Mouse (Mus musculus) liver, postnatal 0 days (tissue): ENCODE measurements at regions not wholly inside any gene's neighbourhood (a gene's known extent, or its start where the extent isn't known, plus 50 kb on each side); places are given as distances from the start of the nearest gene placed in this dataset.

Experiments used
- ATAC-seq: fragments of 200-750 bp; cut with Nextera tagmentation; 2 replicates; pipeline ENCODE4 v1.8.0; 2017; ENCODE audit warnings: mild to moderate bottlenecking, moderate library complexity
- DNase-seq: peaks from one replicate; pipeline ENCODE4 v3.0.0-alpha.2; 2016
- H3K27ac ChIP-seq: fragments of 300-500 bp; sonication (generic); 2 replicates; pipeline ENCODE4 v1.5.1; 2014; ENCODE audit warnings: antibody characterized with exemption, moderate library complexity, mild to moderate bottlenecking, low read depth
- H3K27me3 ChIP-seq: fragments of 300-500 bp; sonication (generic); 2 replicates; pipeline ENCODE4 v1.6.1; 2014; ENCODE audit warnings: low read length, control low read depth, mixed read lengths; ENCODE audit not compliant: insufficient read depth
- H3K36me3 ChIP-seq: fragments of 300-500 bp; sonication (generic); replicated peaks from 2 replicates; pipeline ENCODE4 v1.6.1; 2014; ENCODE audit warnings: mild to moderate bottlenecking, control low read depth, low read length, moderate library complexity, mixed read lengths; ENCODE audit not compliant: insufficient read depth
- H3K4me1 ChIP-seq: fragments of 300-500 bp; sonication (generic); 2 replicates; pipeline ENCODE4 v1.6.1; 2014; ENCODE audit warnings: antibody characterized with exemption, mild to moderate bottlenecking, control low read depth; ENCODE audit not compliant: insufficient read depth
- H3K4me2 ChIP-seq: fragments of 300-500 bp; sonication (generic); 2 replicates; pipeline ENCODE4 v1.6.1; 2014; ENCODE audit warnings: low read depth, mild to moderate bottlenecking, low read length, moderate library complexity, mixed read lengths
- H3K4me3 ChIP-seq: fragments of 300-500 bp; sonication (generic); 2 replicates; pipeline ENCODE4 v1.5.1; 2014; ENCODE audit warnings: low read depth, low read length
- H3K9ac ChIP-seq: fragments of 300-500 bp; sonication (generic); replicated peaks from 2 replicates; pipeline ENCODE4 v1.6.1; 2014; ENCODE audit warnings: mild to moderate bottlenecking, moderate library complexity
- H3K9me3 ChIP-seq: fragments of 300-500 bp; sonication (generic); 2 replicates; pipeline ENCODE4 v1.6.1; 2016; ENCODE audit warnings: mild to moderate bottlenecking, control low read depth, low read length, mixed read lengths
- CTCF ChIP-seq: sonication (generic); IDR thresholded peaks from 2 replicates; pipeline ENCODE4 v1.5.1; 2016; ENCODE audit warnings: antibody characterized with exemption, low read depth
- EP300 ChIP-seq: IDR thresholded peaks from 2 replicates; pipeline ENCODE4 v1.6.1; 2016; ENCODE audit warnings: antibody characterized with exemption, low read depth, mild to moderate bottlenecking
- WGBS: fragments of 180-500 bp; shearing (Covaris S2); extraction: QIAGEN DNeasy Blood & Tissue Kit; methylation state at CpG from one replicate; pipeline ENCODE4 v1.1.7; 2014; ENCODE audit not compliant: insufficient replicate concordance; 5-methylcytosine and 5-hydroxymethylcytosine counted together

GRCm38 (mm10) chr11:8293322-8294014, 370.9 kb downstream of the Tns3 start:
- no peak overlapping the region for H3K4me2 ChIP-seq
- H3K9me3 ChIP-seq: no peaks in the 10 kb centered on the region
- no peak overlapping the region for H3K9ac ChIP-seq
- H3K4me3 ChIP-seq: no peak overlapping the region
- 60% methylated on average over 6 of the region's 6 CpGs for WGBS
- H3K4me1 ChIP-seq: no peaks in the 10 kb centered on the region
- DNase-seq: no peak
- H3K27ac ChIP-seq: no peak overlapping the region
- TF ChIP-seq CTCF (no peak), EP300 (no peak)
- H3K36me3 ChIP-seq: no peaks in the 10 kb centered on the region
- no peak for ATAC-seq
- no peaks in the 10 kb centered on the region for H3K27me3 ChIP-seq

GRCm38 (mm10) chr11:8285271-8285670, 379.1 kb downstream of the Tns3 start:
- no peak overlapping the region for H3K4me2 ChIP-seq
- H3K36me3 ChIP-seq: no peaks in the 10 kb centered on the region
- H3K9ac ChIP-seq: no peak overlapping the region
- WGBS: 92% methylated on average over 1 of the region's 1 CpGs
- ATAC-seq (no peak), DNase-seq (no peak)
- no peak overlapping the region for H3K27ac ChIP-seq
- TF ChIP-seq EP300 (no peak), CTCF (no peak)
- no peaks in the 10 kb centered on the region for H3K4me1 ChIP-seq
- H3K27me3 ChIP-seq: no peaks in the 10 kb centered on the region
- no peaks in the 10 kb centered on the region for H3K9me3 ChIP-seq
- no peak overlapping the region for H3K4me3 ChIP-seq

- ATAC-seq: no peak
- TF ChIP-seq CTCF: no peak
- no peak for TF ChIP-seq EP300
- 62% methylated on average over 4 of the region's 4 CpGs for WGBS
- no peak overlapping the region for H3K4me2 ChIP-seq
- no peak overlapping the region for H3K9ac ChIP-seq
- no peak overlapping the region for H3K27ac ChIP-seq
- H3K27me3 ChIP-seq: no peaks in the 10 kb centered on the region
- no peaks in the 10 kb centered on the region for H3K4me1 ChIP-seq
- no peaks in the 10 kb centered on the region for H3K36me3 ChIP-seq
- no peaks in the 10 kb centered on the region for H3K9me3 ChIP-seq
- no peak overlapping the region for H3K4me3 ChIP-seq
- DNase-seq: no peak
Measured at GRCm38 (mm10) chr11:8275203-8275602, 389.1 kb downstream of the Tns3 start.

- Histone ChIP-seq H3K4me3 (no peak overlapping the region), H3K27ac (no peak overlapping the region), H3K36me3 (no peaks in the 10 kb centered on the region), H3K9me3 (no peaks in the 10 kb centered on the region), H3K4me2 (no peak overlapping the region), H3K27me3 (no peaks in the 10 kb centered on the region), H3K9ac (no peak overlapping the region), H3K4me1 (no peaks in the 10 kb centered on the region)
- WGBS: 36% methylated on average over 2 of the region's 2 CpGs
- ATAC-seq (no peak), DNase-seq (no peak)
- TF ChIP-seq EP300 (no peak), CTCF (no peak)
Measured at GRCm38 (mm10) chr11:8269171-8269570, 395.2 kb downstream of the Tns3 start.

GRCm38 (mm10) chr11:8254036-8254435, 410.3 kb downstream of the Tns3 start:
- no peak for TF ChIP-seq CTCF
- no peak for TF ChIP-seq EP300
- no peak for DNase-seq

GRCm38 (mm10) chr11:8251360-8251759, 413.0 kb downstream of the Tns3 start:
- TF ChIP-seq CTCF: no peak
- TF ChIP-seq EP300: no peak
- no peak overlapping the region for H3K4me3 ChIP-seq
- H3K4me2 ChIP-seq: no peak overlapping the region
- no peak for DNase-seq
- no peak overlapping the region for H3K27ac ChIP-seq
- H3K4me1 ChIP-seq: no peaks in the 10 kb centered on the region
- H3K9me3 ChIP-seq: no peaks in the 10 kb centered on the region
- WGBS: 72% methylated on average over 2 of the region's 2 CpGs
- no peak overlapping the region for H3K9ac ChIP-seq
- no peaks in the 10 kb centered on the region for H3K27me3 ChIP-seq
- H3K36me3 ChIP-seq: no peaks in the 10 kb centered on the region
- ATAC-seq: no peak

More at GRCm38 (mm10) chr11:8254036-8254435, 410.3 kb downstream of the Tns3 start:
- no peaks in the 10 kb centered on the region for H3K36me3 ChIP-seq
- no peak overlapping the region for H3K4me3 ChIP-seq
- no peak overlapping the region for H3K27ac ChIP-seq
- no peaks in the 10 kb centered on the region for H3K27me3 ChIP-seq
- no peak for ATAC-seq
- H3K9me3 ChIP-seq: no peaks in the 10 kb centered on the region
- H3K4me2 ChIP-seq: no peak overlapping the region
- 50% methylated on average over 2 of the region's 2 CpGs for WGBS
- no peaks in the 10 kb centered on the region for H3K4me1 ChIP-seq
- H3K9ac ChIP-seq: no peak overlapping the region

- ATAC-seq: no peak
- no peak overlapping the region for H3K27ac ChIP-seq
- no peaks in the 10 kb centered on the region for H3K4me1 ChIP-seq
- TF ChIP-seq EP300 (no peak), CTCF (no peak)
- H3K27me3 ChIP-seq: no peaks in the 10 kb centered on the region
- WGBS: 38% methylated on average over 8 of the region's 8 CpGs
- DNase-seq: no peak
- no peaks in the 10 kb centered on the region for H3K36me3 ChIP-seq
- no peak overlapping the region for H3K9ac ChIP-seq
- no peak overlapping the region for H3K4me2 ChIP-seq
- no peaks in the 10 kb centered on the region for H3K9me3 ChIP-seq
- no peak overlapping the region for H3K4me3 ChIP-seq
Measured at GRCm38 (mm10) chr11:8249468-8249867, 414.9 kb downstream of the Tns3 start.
